Mouse (Mus musculus) bone marrow, adult 2 months (tissue): ENCODE measurements around the gene Pde6b.

Source experiments
- CTCF ChIP-seq: fragments of 200-500 bp; IDR thresholded peaks from 2 replicates; pipeline ENCODE4 v1.5.1; 2011; ENCODE audit warnings: low read length, control low read depth; ENCODE audit not compliant: control insufficient read depth, insufficient read depth
- POLR2A ChIP-seq: fragments of 200-500 bp; IDR thresholded peaks from 2 replicates; pipeline ENCODE4 v1.6.1; 2011; ENCODE audit warnings: low read depth, mild to moderate bottlenecking, control low read depth, low read length, borderline replicate concordance; ENCODE audit not compliant: control insufficient read depth

- TF ChIP-seq POLR2A (no peak), CTCF (no peak)
Measured at GRCm38 (mm10) chr5:108406977-108407376, 18.8 kb downstream of the Pde6b start.
